Mouse (Mus musculus) lung, postnatal 0 days (tissue): Measurements from ENCODE around the gene Nedd9.

Source experiments
- CTCF ChIP-seq: IDR thresholded peaks from 2 replicates; pipeline ENCODE4 v1.5.1; 2016; ENCODE audit warnings: antibody characterized with exemption, mild to moderate bottlenecking
- EP300 ChIP-seq: IDR thresholded peaks from 2 replicates; pipeline ENCODE4 v1.6.1; 2016; ENCODE audit warnings: antibody characterized with exemption, mild to moderate bottlenecking, control low read depth

DNA sequence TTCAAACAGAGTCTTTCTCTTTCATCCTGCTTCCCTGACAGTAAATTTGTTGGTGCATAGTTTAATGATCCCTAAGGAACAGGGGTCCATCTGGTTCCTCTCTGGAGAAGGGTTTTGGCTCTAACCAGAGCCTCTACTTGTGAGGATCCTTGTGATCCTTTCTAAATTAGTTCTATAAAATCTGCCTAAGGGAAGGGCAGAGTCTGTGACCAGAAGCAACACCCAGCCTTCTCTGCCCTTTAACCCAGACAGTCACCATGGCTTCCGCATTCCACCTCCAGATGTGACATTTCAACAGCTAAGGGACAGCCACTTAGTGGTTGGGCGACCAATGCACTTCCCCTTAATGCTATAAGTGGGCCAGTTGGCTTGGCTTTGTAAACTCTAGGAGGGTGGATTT, 20.1 kb downstream of the Nedd9 start:
- no peak for TF ChIP-seq CTCF
- peak; percentile 49; the same call in 1 of the 2 replicates for TF ChIP-seq EP300
